Mouse (Mus musculus): ENCODE data around the gene Mettl8. TPM values are rescaled to one million over a fixed set of nuclear protein-coding genes. Genes with fewer than 3 reads are reported as not detected.

Gene Mettl8
- total and polyA plus RNA-seq, 3 experiments, result 20.0 to 21.7 TPM; not detected in 1

- Histone ChIP-seq H3K27me3 (ENCODE audit: control insufficient read depth in 1 of 2, insufficient read depth in 2 of 2, low read length in 2 of 2) (no peaks in the 10 kb centered on the region), H3K4me3 (ENCODE audit: control insufficient read depth in 1 of 2, insufficient read depth in 1 of 2, low read depth in 2 of 2, low read length in 2 of 2) (peak overlapping the region; percentile 85 to 96), H3K9me3 (replicated peaks; ENCODE audit: insufficient read depth, low read length) (no peaks in the 10 kb centered on the region), H3K36me3 (ENCODE audit: control insufficient read depth in 1 of 2, insufficient read depth in 2 of 2, low read length in 2 of 2) (peaks cover 2 to 8% of the 10 kb centered on the region in 2 experiments; a peak in 3 of 4 replicates), H3K9ac (ENCODE audit: control insufficient read depth, low read depth, low read length, poor library complexity, severe bottlenecking) (peak overlapping the region; percentile 99), H3K4me1 (ENCODE audit: control insufficient read depth in 1 of 2, insufficient read depth in 2 of 2, low read length in 2 of 2) (peaks cover 0 to 9% of the 10 kb centered on the region in 2 experiments; a peak in 2 of 4 replicates), H3K79me2 (ENCODE audit: control insufficient read depth, insufficient read depth, low read length, poor library complexity) (peaks cover 29% of the 10 kb centered on the region), H3K27ac (ENCODE audit: control insufficient read depth, low read depth, low read length) (peak overlapping the region; percentile 96)
- DNase-seq (ENCODE audit: low read depth, low spot score), result no peak
- TF ChIP-seq MXI1 (IDR thresholded peaks at IDR 0.05; ENCODE audit: low read depth, low read length) (no peak; the same call in none of the 2 replicates), ZMIZ1 (IDR thresholded peaks at IDR 0.05; ENCODE audit: low read depth, low read length) (no peak), ZC3H11A (IDR thresholded peaks at IDR 0.05; ENCODE audit: low read depth, low read length) (peak; percentile 37; the same call in 1 of the 2 replicates), GABPA (IDR thresholded peaks at IDR 0.05; ENCODE audit: low read depth, low read length) (no peak), SIN3A (IDR thresholded peaks at IDR 0.05; ENCODE audit: low read length) (no peak; the same call in 1 of the 2 replicates), MYB (IDR thresholded peaks at IDR 0.05; ENCODE audit: low read depth, low read length) (no peak), JUND (IDR thresholded peaks at IDR 0.05; ENCODE audit: low read depth, low read length) (no peak), KAT2A (conservative IDR thresholded peaks at IDR 0.05; ENCODE audit: low read depth, low read length) (no peak), MAFK (IDR thresholded peaks at IDR 0.05; ENCODE audit: borderline replicate concordance, low read depth, low read length) (no peak), MAX (IDR thresholded peaks at IDR 0.05; ENCODE audit: low read length) (no peak; the same call in 1 of the 2 replicates), TBP (IDR thresholded peaks at IDR 0.05; ENCODE audit: low read depth, low read length) (no peak), ZNF384 (IDR thresholded peaks at IDR 0.05; ENCODE audit: low read depth, low read length) (peak; percentile 83), RCOR1 (IDR thresholded peaks at IDR 0.05; ENCODE audit: low read depth, low read length) (no peak), MEF2A (IDR thresholded peaks at IDR 0.05; ENCODE audit: extremely low read depth, insufficient replicate concordance, low read depth, low read length, poor library complexity, severe bottlenecking) (no peak), CHD1 (IDR thresholded peaks at IDR 0.05; ENCODE audit: low read depth, low read length) (no peak), EP300 (IDR thresholded peaks at IDR 0.05; ENCODE audit: low read depth in 1 of 2, low read length in 2 of 2) (no peak), POLR2AphosphoS2 (IDR thresholded peaks at IDR 0.05; ENCODE audit: low read length) (no peak), USF1 (IDR thresholded peaks at IDR 0.05; ENCODE audit: low read depth, low read length) (no peak), POLR2AphosphoS5 (IDR thresholded peaks at IDR 0.05; ENCODE audit: borderline replicate concordance, low read depth, low read length) (no peak), NRF1 (IDR thresholded peaks at IDR 0.05; ENCODE audit: insufficient read depth, low read depth, low read length, poor library complexity, severe bottlenecking) (no peak), MYC (IDR thresholded peaks at IDR 0.05; ENCODE audit: low read depth, low read length) (peak; percentile 82; the same call in 1 of the 2 replicates), POLR2A (IDR thresholded peaks at IDR 0.05; ENCODE audit: control insufficient read depth in 1 of 2, insufficient read depth in 1 of 2, low read depth in 1 of 2, low read length in 2 of 2, poor library complexity in 1 of 2) (0 out of 4 replicates have a peak, but pooled peaks of 1 of the 2 experiments have one; percentile 45), HCFC1 (IDR thresholded peaks at IDR 0.05; ENCODE audit: low read depth, low read length) (no peak), MAZ (IDR thresholded peaks at IDR 0.05; ENCODE audit: low read depth, low read length) (no peak), ETS1 (IDR thresholded peaks at IDR 0.05; ENCODE audit: low read depth, low read length) (no peak), UBTF (IDR thresholded peaks at IDR 0.05; ENCODE audit: borderline replicate concordance, insufficient read depth, low read depth, low read length) (no peak), BHLHE40 (IDR thresholded peaks at IDR 0.05; ENCODE audit: borderline replicate concordance, low read depth, low read length) (0 out of 2 replicates have a peak, but pooled peaks have one; percentile 21), CTCF (IDR thresholded peaks at IDR 0.05 in 2 of 3, conservative IDR thresholded peaks at IDR 0.05 in 1 of 3; ENCODE audit: control insufficient read depth in 1 of 3, insufficient read depth in 1 of 3, low read depth in 2 of 3, low read length in 3 of 3, poor library complexity in 1 of 3, severe bottlenecking in 1 of 3) (peak in 1 of 3 experiments; percentile 27; a peak in 2 of 6 replicates), SMC3 (IDR thresholded peaks at IDR 0.05; ENCODE audit: low read depth, low read length) (peak; percentile 37; the same call in 1 of the 2 replicates), RAD21 (IDR thresholded peaks at IDR 0.05; ENCODE audit: low read depth, low read length) (no peak; the same call in 1 of the 2 replicates), ELF1 (IDR thresholded peaks at IDR 0.05; ENCODE audit: low read depth, low read length) (no peak), TCF12 (IDR thresholded peaks at IDR 0.05; ENCODE audit: low read depth, low read length) (no peak), ZKSCAN1 (IDR thresholded peaks at IDR 0.05; ENCODE audit: low read depth, low read length) (no peak), GATA1 (IDR thresholded peaks at IDR 0.05; ENCODE audit: low read depth, low read length) (no peak), NELFE (IDR thresholded peaks at IDR 0.05; ENCODE audit: low read depth, low read length) (no peak)
These were observed 892 bp upstream of the Mettl8 start for GRCm38 (mm10) chr2:71056115-71056835.
